Mouse (Mus musculus) forebrain, embryonic 14.5 days (tissue): ENCODE results near the gene Rai1. TPM values are rescaled to one million over a fixed set of nuclear protein-coding genes. Genes with fewer than 3 reads are reported as not detected.
A peak's percentile ranks its signal among the peaks of the same experiment; 100 is the strongest.

Experiments
- ATAC-seq: fragments of 200-750 bp; cut with Nextera tagmentation; 2 replicates; pipeline ENCODE4 v1.8.0; 2017; ENCODE audit warnings: mild to moderate bottlenecking, moderate library complexity
- DNase-seq: peaks from one replicate; pipeline ENCODE4 v3.0.0-alpha.2; 2015; ENCODE audit warnings: low spot score
- H3K27ac ChIP-seq: fragments of 300-500 bp; sonication (generic); 2 replicates; pipeline ENCODE4 v1.5.1; 2014; ENCODE audit warnings: low read depth, mild to moderate bottlenecking, control low read depth, low read length, moderate library complexity
- H3K27me3 ChIP-seq: fragments of 300-500 bp; sonication (generic); replicated peaks from 2 replicates; pipeline ENCODE4 v1.6.1; 2014; ENCODE audit warnings: low read length, control low read depth, mixed read lengths; ENCODE audit not compliant: control insufficient read depth, insufficient read depth
- H3K36me3 ChIP-seq: fragments of 300-500 bp; sonication (generic); 2 replicates; pipeline ENCODE4 v1.6.1; 2014; ENCODE audit warnings: low read length, control low read depth; ENCODE audit not compliant: control insufficient read depth, insufficient read depth
- H3K4me1 ChIP-seq: fragments of 300-500 bp; sonication (generic); 2 replicates; pipeline ENCODE4 v1.6.1; 2014; ENCODE audit warnings: antibody characterized with exemption, low read length, control low read depth; ENCODE audit not compliant: control insufficient read depth, insufficient read depth
- H3K4me2 ChIP-seq: fragments of 300-500 bp; sonication (generic); 2 replicates; pipeline ENCODE4 v1.6.1; 2014; ENCODE audit warnings: mild to moderate bottlenecking, control low read depth, low read length
- H3K4me3 ChIP-seq: fragments of 300-500 bp; sonication (generic); 2 replicates; pipeline ENCODE4 v1.5.1; 2014; ENCODE audit warnings: low read depth, low read length, control low read depth
- H3K9ac ChIP-seq: fragments of 300-500 bp; sonication (generic); 2 replicates; pipeline ENCODE4 v1.6.1; 2014; ENCODE audit warnings: mild to moderate bottlenecking, low read length, control low read depth, moderate library complexity
- H3K9me3 ChIP-seq: fragments of 300-500 bp; sonication (generic); replicated peaks from 2 replicates; pipeline ENCODE4 v1.6.1; 2016; ENCODE audit warnings: low read length, control low read depth, mixed read lengths; ENCODE audit not compliant: control insufficient read depth
- WGBS: fragments of 180-500 bp; shearing (Covaris S2); extraction: QIAGEN DNeasy Blood & Tissue Kit; methylation state at CpG from one replicate; pipeline ENCODE4 v1.1.7; 2014; 5-methylcytosine and 5-hydroxymethylcytosine counted together
- polyA plus RNA-seq: library from polyadenylated mRNA; unstranded; fragments of >200 nt; fragmentation: Nextera tagmentation; extraction: Ambion mirVana; gene quantifications from 2 replicates; pipeline ENCODE4 v1.2.1, GENCODE M21; 2014

Gene Rai1
- polyA plus RNA-seq, 1 experiment from 2014 or later: 26.4 TPM

DNA sequence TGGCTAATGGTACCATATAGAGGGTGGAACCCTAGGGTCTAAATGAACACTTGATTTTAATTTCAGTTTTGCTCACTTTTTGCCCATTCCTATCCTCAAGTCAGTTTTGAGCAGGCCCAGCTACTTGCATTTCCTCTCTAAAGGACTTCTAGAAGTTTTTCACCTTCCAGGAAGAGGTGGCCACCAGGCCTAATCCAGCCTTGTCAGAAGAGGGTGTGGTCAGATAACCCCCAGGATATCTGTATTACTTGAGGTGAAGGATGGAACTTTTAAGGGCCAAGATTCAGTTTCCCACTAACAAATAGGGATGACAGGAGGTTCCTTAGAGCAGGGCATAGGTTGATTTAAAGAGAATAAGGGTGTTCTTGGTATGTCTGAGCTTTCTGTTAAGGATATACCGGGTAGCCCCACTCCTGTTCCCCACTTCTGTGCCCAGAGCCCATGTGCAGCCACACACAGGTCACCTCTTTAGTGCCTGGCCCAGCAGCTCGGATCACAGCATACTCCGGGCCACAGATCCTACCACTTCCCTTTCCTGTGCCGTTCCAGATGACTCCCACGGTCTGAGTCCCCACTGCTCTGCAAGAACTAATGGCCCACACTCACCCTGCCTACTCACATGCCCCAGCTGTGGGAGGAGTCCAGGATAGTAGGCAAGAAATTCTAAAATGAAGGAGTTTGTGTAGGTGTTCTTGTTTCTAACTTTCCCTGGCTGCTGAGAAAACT is 14.0 kb upstream of the Rai1 start:
- ATAC-seq (no peak), DNase-seq (no peak)
- no peaks in the 10 kb centered on the region for H3K9me3 ChIP-seq
- H3K4me3 ChIP-seq: no peak overlapping the region
- H3K36me3 ChIP-seq: no peaks in the 10 kb centered on the region
- no peak overlapping the region for H3K9ac ChIP-seq
- no peak overlapping the region for H3K4me2 ChIP-seq
- no peaks in the 10 kb centered on the region for H3K27me3 ChIP-seq
- H3K27ac ChIP-seq: no peak overlapping the region
- WGBS: 86% methylated on average over 5 of the region's 5 CpGs
- peaks cover 2% of the 10 kb centered on the region; the same call in 1 of the 2 replicates for H3K4me1 ChIP-seq

DNA sequence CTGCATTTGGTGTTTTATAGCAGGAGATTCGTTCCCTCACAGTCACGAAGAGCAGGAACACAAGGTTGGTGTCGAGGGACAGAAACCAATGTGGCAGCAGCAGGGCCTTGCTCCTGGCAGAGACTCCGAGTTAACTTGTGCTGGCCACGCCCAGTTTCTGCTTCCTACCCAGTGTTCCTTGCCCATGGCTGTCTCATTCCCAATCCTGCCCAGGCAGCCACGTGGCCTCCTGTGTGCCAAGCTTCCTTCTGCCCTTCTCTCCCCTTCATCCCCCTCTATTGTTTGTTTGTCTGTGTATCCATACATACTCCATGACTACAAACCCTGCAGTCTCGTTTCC is 13.4 kb upstream of the Rai1 start:
- no peak overlapping the region for H3K27ac ChIP-seq
- H3K4me1 ChIP-seq: peaks cover 2% of the 10 kb centered on the region; the same call in 1 of the 2 replicates
- ATAC-seq (no peak), DNase-seq (no peak)
- no peak overlapping the region for H3K9ac ChIP-seq
- no peak overlapping the region for H3K4me3 ChIP-seq
- WGBS: 65% methylated on average over 7 of the region's 7 CpGs
- no peak overlapping the region for H3K4me2 ChIP-seq
- H3K27me3 ChIP-seq: no peaks in the 10 kb centered on the region
- no peaks in the 10 kb centered on the region for H3K9me3 ChIP-seq
- H3K36me3 ChIP-seq: no peaks in the 10 kb centered on the region

DNA sequence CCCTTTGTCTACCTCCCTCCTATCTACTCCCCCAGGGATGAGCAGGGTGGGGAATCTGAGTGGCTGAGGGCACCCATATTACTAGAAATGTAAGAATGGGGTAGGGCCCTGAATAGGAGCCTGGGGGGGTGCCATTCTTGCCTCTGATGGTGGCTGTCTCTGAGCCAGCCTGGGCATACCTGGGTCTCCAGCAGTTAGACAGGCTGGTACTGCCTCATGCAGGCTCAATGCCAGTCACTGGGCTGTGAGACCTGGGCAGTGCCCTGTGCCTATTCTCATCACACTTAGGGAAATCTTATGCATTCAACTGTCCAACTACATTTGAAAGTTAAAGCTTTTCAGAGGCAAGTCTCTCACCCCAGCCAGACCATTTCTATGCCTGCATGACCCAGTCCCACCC is 11.6 kb upstream of the Rai1 start:
- Histone ChIP-seq H3K4me1 (peaks cover 2% of the 10 kb centered on the region; the same call in 1 of the 2 replicates), H3K27ac (peak overlapping the region; percentile 55; the same call in 1 of the 2 replicates), H3K4me3 (no peak overlapping the region), H3K27me3 (no peaks in the 10 kb centered on the region), H3K4me2 (no peak overlapping the region), H3K9me3 (no peaks in the 10 kb centered on the region), H3K36me3 (no peaks in the 10 kb centered on the region), H3K9ac (no peak overlapping the region)
- DNase-seq: no peak
- ATAC-seq: no peak

DNA sequence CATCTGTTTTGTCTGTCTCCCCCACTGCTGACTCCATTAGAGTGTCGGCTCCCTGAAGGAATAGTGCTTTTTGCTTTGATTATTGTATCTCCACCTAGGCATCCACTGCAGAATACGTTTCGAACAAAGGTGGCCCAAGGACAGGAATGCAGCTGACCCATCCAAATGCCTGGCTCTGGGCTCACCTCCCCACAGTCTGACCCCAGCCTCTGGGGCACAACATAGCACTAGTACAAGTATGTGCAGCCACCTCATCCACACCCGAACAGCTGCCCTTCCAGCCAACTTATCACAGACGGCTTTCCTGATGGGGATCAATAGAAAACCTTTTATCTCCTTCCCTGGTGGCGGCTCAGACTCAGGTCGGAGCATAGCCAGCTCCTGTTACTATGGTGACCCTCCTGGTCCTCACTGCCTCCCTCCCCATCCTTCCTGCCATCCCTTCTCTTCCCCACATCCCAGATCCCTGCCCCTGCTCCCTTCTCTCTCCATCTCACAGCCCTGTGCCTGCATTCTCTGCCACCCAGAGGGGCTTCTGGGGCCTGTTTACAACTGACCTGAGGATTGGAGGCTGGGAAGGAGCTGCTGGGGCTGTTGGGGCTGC is 10.7 kb upstream of the Rai1 start:
- H3K36me3 ChIP-seq: no peaks in the 10 kb centered on the region
- WGBS: 26% methylated on average over 7 of the region's 7 CpGs

DNA sequence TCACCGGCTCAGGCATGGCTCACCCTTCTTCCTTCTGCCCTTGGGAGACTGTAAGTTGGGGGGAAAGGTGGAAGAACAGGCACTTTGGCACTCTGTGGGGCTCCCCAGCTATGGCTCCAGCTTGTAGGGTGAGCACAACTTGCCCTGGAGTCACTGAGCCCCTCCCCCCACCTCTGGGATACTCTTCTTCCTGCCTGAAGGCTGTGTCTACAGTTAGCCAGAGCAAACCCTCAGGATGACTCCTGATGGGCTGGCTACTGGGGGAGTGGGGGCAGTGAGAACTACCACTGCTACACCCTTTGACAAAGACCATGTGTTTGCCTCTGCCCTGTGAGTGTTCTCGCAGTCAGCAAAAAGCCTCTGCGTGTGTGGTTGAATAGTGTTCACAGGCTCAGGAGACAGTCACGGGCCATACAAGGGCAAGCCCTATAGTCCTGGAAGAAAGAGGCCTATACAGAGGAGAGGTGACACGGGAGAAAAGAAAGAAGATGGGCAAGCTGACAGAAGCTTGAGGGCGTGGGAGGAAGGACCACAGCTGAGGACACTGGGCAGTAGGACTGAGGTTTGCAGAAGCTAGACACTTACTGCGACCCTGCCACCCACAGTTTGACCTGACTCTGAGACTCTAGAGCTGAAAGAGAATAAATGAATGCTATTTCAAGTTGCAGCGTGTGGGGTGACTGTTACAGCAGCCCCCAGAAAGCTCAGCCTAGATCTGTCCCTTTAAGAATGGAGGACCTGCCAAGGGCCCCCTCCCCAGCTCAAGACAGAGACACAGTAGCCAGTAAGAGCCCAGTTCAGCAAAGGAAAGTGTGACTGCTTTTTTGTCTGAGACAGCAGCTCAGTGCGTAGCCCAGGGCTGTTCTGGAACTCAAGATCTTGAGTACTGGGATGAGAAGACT is 9.7 kb upstream of the Rai1 start:
- H3K27ac ChIP-seq: peak overlapping the region; percentile 52; the same call in 1 of the 2 replicates
- no peak for ATAC-seq
- H3K27me3 ChIP-seq: no peaks in the 10 kb centered on the region
- 64% methylated on average over 9 of the region's 9 CpGs for WGBS
- no peak overlapping the region for H3K4me2 ChIP-seq
- no peak overlapping the region for H3K4me3 ChIP-seq
- no peaks in the 10 kb centered on the region for H3K36me3 ChIP-seq
- H3K4me1 ChIP-seq: peaks cover 2% of the 10 kb centered on the region; the same call in 1 of the 2 replicates
- DNase-seq: no peak
- H3K9me3 ChIP-seq: no peaks in the 10 kb centered on the region
- H3K9ac ChIP-seq: no peak overlapping the region

More for the DNA sequence above, 10.7 kb upstream of the Rai1 start:
- H3K27ac ChIP-seq: peak overlapping the region; percentile 55
- no peak overlapping the region for H3K4me3 ChIP-seq
- no peak overlapping the region for H3K9ac ChIP-seq
- H3K4me1 ChIP-seq: peaks cover 2% of the 10 kb centered on the region; the same call in 1 of the 2 replicates
- H3K4me2 ChIP-seq: no peak overlapping the region
- DNase-seq (peak; percentile 37), ATAC-seq (peak; percentile 55; the same call in 1 of the 2 replicates)
- no peaks in the 10 kb centered on the region for H3K9me3 ChIP-seq
- H3K27me3 ChIP-seq: no peaks in the 10 kb centered on the region

DNA sequence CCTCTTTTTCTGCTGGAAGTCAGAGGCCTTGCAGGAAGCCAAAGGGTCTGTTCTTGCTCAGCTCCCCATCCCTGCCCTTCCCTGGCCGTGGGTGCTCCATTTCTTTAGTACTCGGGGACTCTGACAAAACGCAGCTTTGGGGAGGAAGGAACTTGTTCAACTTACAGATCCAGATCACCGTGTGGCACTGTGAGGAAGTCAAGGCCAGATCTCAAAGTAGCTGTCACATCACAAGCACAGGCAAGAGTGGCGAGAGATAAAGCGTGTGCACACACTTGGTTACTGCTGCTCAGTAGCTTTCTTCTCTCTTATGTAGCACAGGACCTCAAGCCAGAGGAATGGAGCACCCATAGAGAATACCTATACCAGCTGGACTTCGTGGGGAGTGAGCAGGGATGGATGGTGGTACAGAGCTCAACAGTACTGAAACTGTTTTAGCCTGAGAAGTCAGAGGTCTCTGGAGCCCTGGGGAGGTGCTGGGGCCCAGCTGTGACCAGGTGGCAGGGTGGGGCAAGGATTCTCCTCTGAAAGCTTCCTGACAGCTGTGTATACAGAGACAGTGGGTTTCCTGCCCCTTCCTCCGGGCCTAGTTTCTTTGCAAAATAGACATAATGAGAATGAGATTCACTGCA is 5.1 kb upstream of the Rai1 start:
- H3K36me3 ChIP-seq: no peaks in the 10 kb centered on the region
- no peaks in the 10 kb centered on the region for H3K27me3 ChIP-seq
- H3K4me1 ChIP-seq: peaks cover 4% of the 10 kb centered on the region; the same call in 1 of the 2 replicates
- H3K9me3 ChIP-seq: no peaks in the 10 kb centered on the region
- ATAC-seq (no peak), DNase-seq (no peak)
- WGBS: 79% methylated on average over 8 of the region's 8 CpGs
- no peak overlapping the region for H3K4me3 ChIP-seq
- no peak overlapping the region for H3K9ac ChIP-seq
- no peak overlapping the region for H3K27ac ChIP-seq
- no peak overlapping the region for H3K4me2 ChIP-seq

DNA sequence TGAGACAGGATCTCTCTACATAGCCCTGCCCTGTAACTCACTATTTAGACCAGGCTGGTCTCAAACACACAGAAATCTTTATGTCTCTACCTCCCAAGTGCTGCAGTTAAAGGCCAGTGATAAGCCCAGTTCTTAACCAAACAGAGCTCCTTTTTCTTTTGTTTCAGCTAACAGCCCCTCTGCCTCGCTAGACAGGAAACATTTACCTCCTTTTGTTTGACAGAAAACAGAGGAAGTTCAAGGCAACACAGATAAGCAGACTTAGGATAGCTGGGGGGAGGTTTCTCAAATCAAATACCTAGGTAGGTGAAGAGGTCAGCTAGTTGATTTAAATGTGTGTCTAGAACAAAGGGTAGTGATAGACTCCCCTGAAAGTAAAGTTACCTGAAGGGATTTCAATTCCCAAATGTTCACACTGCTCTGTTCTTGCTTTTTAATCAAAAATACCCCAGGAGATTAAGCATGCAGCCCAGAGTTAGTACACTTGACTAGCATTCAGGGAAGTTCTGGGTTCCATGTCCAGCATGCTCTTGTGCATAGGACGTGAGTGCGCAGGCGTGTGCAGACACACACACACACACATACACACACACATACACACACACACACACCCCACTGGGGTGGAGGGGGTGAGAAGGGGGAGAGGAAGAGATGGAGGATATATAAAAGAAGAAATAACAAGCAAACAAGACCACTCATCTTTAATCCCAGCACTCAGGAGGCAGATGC is 3.8 kb upstream of the Rai1 start:
- WGBS: 79% methylated on average over 4 of the region's 4 CpGs
- DNase-seq (no peak), ATAC-seq (no peak)
- H3K4me1 ChIP-seq: peaks cover 2% of the 10 kb centered on the region; the same call in 1 of the 2 replicates
- H3K9ac ChIP-seq: no peak overlapping the region
- no peaks in the 10 kb centered on the region for H3K36me3 ChIP-seq
- no peak overlapping the region for H3K4me3 ChIP-seq
- H3K4me2 ChIP-seq: no peak overlapping the region
- H3K27ac ChIP-seq: no peak overlapping the region
- H3K27me3 ChIP-seq: no peaks in the 10 kb centered on the region
- no peaks in the 10 kb centered on the region for H3K9me3 ChIP-seq

DNA sequence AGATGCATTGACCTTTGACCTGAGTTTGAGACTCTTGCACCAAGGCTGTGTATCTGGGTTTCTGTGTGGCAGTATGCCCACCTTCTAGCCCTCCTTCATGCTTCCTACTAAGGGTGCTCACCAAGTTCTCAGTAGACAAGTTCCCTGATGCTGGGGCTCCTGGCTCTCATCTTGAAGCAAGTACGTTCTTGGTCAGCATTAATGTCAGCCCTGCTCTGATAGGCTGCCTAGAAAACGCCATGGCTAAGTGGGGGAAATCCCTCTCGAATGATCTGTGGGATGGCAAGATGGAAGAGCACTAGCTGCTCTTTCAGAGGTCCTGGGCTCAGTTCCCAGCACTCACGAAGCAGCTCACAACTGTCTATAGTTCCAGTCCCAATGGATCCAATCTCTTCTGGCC is 2.8 kb upstream of the Rai1 start:
- H3K27me3 ChIP-seq: no peaks in the 10 kb centered on the region
- H3K9me3 ChIP-seq: no peaks in the 10 kb centered on the region
- peaks cover 8% of the 10 kb centered on the region for H3K4me1 ChIP-seq
- no peak overlapping the region for H3K9ac ChIP-seq
- H3K27ac ChIP-seq: no peak overlapping the region
- H3K4me2 ChIP-seq: no peak overlapping the region
- WGBS: 75% methylated on average over 4 of the region's 4 CpGs
- ATAC-seq: no peak
- DNase-seq: no peak
- H3K36me3 ChIP-seq: no peaks in the 10 kb centered on the region
- no peak overlapping the region for H3K4me3 ChIP-seq
